Mouse (Mus musculus) neural tube, embryonic 11.5 days (tissue): ENCODE measurements at regions not wholly inside any gene's neighbourhood (a gene's known extent, or its start where the extent isn't known, plus 50 kb on each side); places are given as distances from the start of the nearest gene placed in this dataset.

Experiments used
- ATAC-seq: fragments of 200-750 bp; cut with Nextera tagmentation; 2 replicates; pipeline ENCODE4 v1.8.0; 2017; ENCODE audit warnings: moderate number of reproducible peaks, mild to moderate bottlenecking, moderate TSS enrichment, moderate library complexity; ENCODE audit not compliant: insufficient read depth, low FRiP score, low TSS enrichment
- DNase-seq: peaks from one replicate; pipeline ENCODE4 v3.0.0-alpha.2; 2015; ENCODE audit warnings: low spot score
- H3K27ac ChIP-seq: fragments of 300-500 bp; sonication (generic); 2 replicates; pipeline ENCODE4 v1.5.1; 2014; ENCODE audit warnings: low read depth, mild to moderate bottlenecking, low read length
- H3K27me3 ChIP-seq: fragments of 300-500 bp; sonication (generic); 2 replicates; pipeline ENCODE4 v1.6.1; 2014; ENCODE audit warnings: mild to moderate bottlenecking, low read length, mixed read lengths; ENCODE audit not compliant: control insufficient read depth, insufficient read depth
- H3K36me3 ChIP-seq: fragments of 300-500 bp; sonication (generic); 2 replicates; pipeline ENCODE4 v1.6.1; 2014; ENCODE audit warnings: mild to moderate bottlenecking, low read length, moderate library complexity, mixed read lengths; ENCODE audit not compliant: control insufficient read depth, insufficient read depth
- H3K4me1 ChIP-seq: fragments of 300-500 bp; sonication (generic); 2 replicates; pipeline ENCODE4 v1.6.1; 2014; ENCODE audit warnings: low read length, mixed read lengths; ENCODE audit not compliant: control insufficient read depth, insufficient read depth
- H3K4me2 ChIP-seq: fragments of 300-500 bp; sonication (generic); 2 replicates; pipeline ENCODE4 v1.6.1; 2014; ENCODE audit warnings: low read depth, mild to moderate bottlenecking, moderate library complexity
- H3K4me3 ChIP-seq: fragments of 300-500 bp; sonication (generic); 2 replicates; pipeline ENCODE4 v1.5.1; 2014; ENCODE audit warnings: low read depth, low read length
- H3K9ac ChIP-seq: fragments of 300-500 bp; sonication (generic); 2 replicates; pipeline ENCODE4 v1.6.1; 2014; ENCODE audit warnings: mild to moderate bottlenecking, low read length
- H3K9me3 ChIP-seq: fragments of 300-500 bp; sonication (generic); 2 replicates; pipeline ENCODE4 v1.6.1; 2016; ENCODE audit warnings: low read length; ENCODE audit not compliant: control insufficient read depth
- WGBS: fragments of 180-500 bp; shearing (Covaris S2); extraction: QIAGEN DNeasy Blood & Tissue Kit; methylation state at CpG from one replicate; pipeline ENCODE4 v1.1.7; 2014; 5-methylcytosine and 5-hydroxymethylcytosine counted together

DNA sequence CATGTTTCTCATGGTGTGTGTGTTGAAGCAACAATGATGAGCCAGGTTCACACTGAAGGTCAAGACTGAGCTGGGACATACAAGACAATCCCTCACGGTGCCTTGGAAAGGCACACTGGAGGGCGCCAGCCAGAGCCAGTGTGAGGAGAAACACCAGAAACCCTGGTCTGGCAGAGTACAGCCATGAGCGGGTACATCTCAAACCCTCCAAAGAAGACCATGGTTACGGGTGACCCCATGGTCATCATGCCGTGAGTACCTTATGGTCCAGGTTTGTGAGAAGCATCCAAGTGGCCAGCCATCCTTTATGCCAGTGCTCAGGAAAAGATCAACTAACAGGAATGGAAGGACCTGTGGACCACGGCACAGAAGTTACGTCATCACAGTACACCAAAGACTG lies 136.7 kb downstream of the Dll1 start:
- no peak overlapping the region for H3K9ac ChIP-seq
- no peak overlapping the region for H3K4me3 ChIP-seq
- DNase-seq (no peak), ATAC-seq (no peak)
- H3K9me3 ChIP-seq: no peaks in the 10 kb centered on the region
- no peak overlapping the region for H3K4me2 ChIP-seq
- 92% methylated on average over 7 of the region's 7 CpGs for WGBS
- H3K27ac ChIP-seq: no peak overlapping the region
- no peaks in the 10 kb centered on the region for H3K36me3 ChIP-seq
- no peaks in the 10 kb centered on the region for H3K27me3 ChIP-seq
- no peaks in the 10 kb centered on the region for H3K4me1 ChIP-seq

DNA sequence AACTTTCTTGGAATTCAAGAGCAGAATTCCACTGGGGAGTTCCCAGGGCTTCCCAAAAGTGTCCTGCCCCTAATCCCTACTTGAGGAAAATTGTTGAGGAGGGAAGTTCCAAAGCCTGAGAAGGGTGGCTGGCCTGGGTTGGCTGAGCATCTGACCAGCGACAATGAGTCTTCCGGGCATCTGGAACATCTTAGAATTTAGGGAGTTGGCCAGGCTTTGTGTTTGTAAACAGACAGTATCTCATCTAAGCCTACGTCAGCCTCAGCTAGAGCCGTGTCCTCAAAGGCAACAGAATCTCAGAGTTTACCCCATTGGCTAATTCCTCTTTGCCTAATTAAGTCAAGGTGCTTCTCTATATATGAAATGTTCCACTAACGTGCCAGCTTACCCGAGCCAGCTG lies 141.6 kb downstream of the Dll1 start:
- DNase-seq (no peak), ATAC-seq (no peak)
- no peak overlapping the region for H3K4me3 ChIP-seq
- 87% methylated on average over 6 of the region's 6 CpGs for WGBS
- H3K4me1 ChIP-seq: no peaks in the 10 kb centered on the region
- no peaks in the 10 kb centered on the region for H3K27me3 ChIP-seq
- no peaks in the 10 kb centered on the region for H3K36me3 ChIP-seq
- no peak overlapping the region for H3K27ac ChIP-seq
- no peaks in the 10 kb centered on the region for H3K9me3 ChIP-seq
- no peak overlapping the region for H3K9ac ChIP-seq
- H3K4me2 ChIP-seq: no peak overlapping the region

DNA sequence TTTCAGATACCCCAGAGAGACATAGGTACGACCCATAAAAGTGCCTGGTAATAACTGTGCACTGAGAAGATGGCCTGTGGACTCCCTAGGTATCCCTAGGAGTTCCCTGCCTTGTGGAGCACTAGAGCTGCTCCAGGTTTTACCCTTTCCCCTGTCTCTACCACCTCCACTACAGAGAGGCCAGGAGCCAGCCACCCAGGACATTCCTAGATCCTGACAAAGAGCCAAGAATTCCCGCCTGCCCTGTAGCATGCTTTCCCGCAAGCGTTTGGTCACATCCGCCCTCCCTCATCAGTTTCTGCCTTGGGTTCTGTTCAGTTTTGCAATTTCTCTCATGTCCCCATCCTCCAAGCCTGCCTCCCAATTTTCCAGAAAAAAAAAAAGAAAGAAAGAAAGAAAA lies 145.5 kb downstream of the Dll1 start:
- Histone ChIP-seq H3K4me2 (no peak overlapping the region), H3K27me3 (no peaks in the 10 kb centered on the region), H3K4me1 (no peaks in the 10 kb centered on the region), H3K9ac (no peak overlapping the region), H3K4me3 (no peak overlapping the region), H3K36me3 (no peaks in the 10 kb centered on the region), H3K9me3 (no peaks in the 10 kb centered on the region), H3K27ac (no peak overlapping the region)
- 77% methylated on average over 5 of the region's 5 CpGs for WGBS
- no peak for ATAC-seq
- DNase-seq: no peak

DNA sequence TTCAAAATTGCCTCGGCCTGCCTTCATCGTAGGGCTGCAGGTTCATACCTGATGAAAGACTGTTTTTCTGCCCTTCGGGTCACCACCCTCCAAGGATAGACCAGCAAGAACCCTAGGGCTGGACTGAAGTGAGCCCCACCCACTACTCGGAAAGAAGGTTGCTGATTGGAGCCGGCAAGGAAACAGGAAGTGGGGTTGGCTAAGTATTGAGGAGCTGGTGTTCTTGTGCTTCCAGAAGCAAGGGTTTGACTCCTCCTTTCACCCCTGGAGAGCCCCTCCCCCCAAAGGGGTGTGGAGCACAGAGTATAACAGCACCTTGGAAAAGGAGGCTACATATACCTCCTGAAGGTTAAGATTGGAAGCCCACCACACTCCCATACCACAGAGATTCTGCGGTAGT lies 147.5 kb downstream of the Dll1 start:
- DNase-seq: no peak
- Histone ChIP-seq H3K27ac (no peak overlapping the region), H3K9ac (no peak overlapping the region), H3K4me1 (no peaks in the 10 kb centered on the region), H3K27me3 (no peaks in the 10 kb centered on the region), H3K36me3 (no peaks in the 10 kb centered on the region), H3K4me2 (no peak overlapping the region), H3K4me3 (no peak overlapping the region), H3K9me3 (no peaks in the 10 kb centered on the region)
- ATAC-seq: no peak
- WGBS: 70% methylated on average over 6 of the region's 6 CpGs

DNA sequence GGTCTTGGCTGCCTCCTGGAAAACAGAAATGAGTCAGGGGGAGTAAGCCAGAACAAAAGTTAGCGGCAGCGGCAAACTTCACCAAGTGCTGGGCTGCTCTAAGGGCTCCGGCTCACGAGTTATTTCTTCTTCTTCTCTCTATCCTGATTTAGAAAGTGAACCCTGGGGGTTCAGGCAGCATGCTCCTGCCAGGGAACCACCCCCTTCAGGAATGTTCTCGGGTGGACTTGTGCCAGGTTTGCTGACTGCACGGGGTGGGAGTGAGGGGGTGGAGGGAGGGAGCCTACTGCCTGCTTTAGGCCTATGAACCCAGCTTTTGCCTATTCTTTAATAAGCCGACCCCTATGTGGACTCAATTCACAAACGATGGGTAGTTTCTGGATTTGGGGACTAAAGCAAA lies 148.6 kb downstream of the Dll1 start:
- DNase-seq (no peak), ATAC-seq (no peak)
- Histone ChIP-seq H3K4me2 (no peak overlapping the region), H3K4me3 (no peak overlapping the region), H3K27ac (no peak overlapping the region), H3K9ac (no peak overlapping the region), H3K27me3 (no peaks in the 10 kb centered on the region), H3K36me3 (no peaks in the 10 kb centered on the region), H3K9me3 (no peaks in the 10 kb centered on the region), H3K4me1 (no peaks in the 10 kb centered on the region)
- 84% methylated on average over 8 of the region's 8 CpGs for WGBS

DNA sequence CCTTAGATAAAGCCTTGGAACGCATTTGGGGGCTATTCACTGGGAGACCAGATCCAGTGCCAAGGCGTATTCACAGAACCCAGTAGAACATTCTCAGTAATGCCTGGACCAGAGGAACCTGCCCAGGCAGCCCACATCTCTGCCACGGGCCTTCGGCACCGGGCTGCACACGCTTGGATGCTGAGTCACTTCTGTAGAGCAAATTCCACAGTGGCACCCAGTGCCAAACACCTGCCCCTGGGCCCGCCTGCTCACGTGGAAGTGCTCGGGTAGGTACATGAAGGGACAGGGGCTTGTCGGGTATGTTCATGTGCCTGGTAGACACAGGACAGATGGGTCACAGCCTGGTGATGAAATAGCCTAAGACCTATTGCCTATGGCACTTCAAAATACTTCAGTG lies 152.8 kb downstream of the Dll1 start:
- no peak overlapping the region for H3K4me3 ChIP-seq
- no peak for DNase-seq
- no peaks in the 10 kb centered on the region for H3K36me3 ChIP-seq
- H3K4me1 ChIP-seq: no peaks in the 10 kb centered on the region
- no peaks in the 10 kb centered on the region for H3K9me3 ChIP-seq
- H3K27me3 ChIP-seq: no peaks in the 10 kb centered on the region
- no peak overlapping the region for H3K4me2 ChIP-seq
- H3K9ac ChIP-seq: no peak overlapping the region
- no peak overlapping the region for H3K27ac ChIP-seq
- no peak for ATAC-seq
- 96% methylated on average over 10 of the region's 10 CpGs for WGBS

DNA sequence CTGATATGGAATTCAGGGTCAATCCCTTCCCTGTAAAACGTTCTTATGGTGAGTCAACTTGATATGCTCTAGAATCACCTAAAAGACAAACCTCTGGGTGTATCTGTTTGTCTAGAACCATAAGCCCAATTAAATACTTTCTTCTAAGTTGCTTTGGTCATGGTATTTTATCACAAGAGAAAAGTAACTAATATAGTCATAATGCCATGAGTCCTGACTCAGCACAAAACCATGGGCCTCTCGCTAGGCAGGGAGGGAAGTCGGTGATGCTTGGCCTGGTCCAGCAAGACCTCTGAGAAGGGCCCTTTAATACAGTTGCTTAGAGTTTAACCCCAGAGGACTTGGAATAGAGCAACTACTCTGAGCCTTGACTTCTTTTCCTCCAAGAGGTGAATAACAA lies 153.7 kb downstream of the Dll1 start:
- no peak for DNase-seq

DNA sequence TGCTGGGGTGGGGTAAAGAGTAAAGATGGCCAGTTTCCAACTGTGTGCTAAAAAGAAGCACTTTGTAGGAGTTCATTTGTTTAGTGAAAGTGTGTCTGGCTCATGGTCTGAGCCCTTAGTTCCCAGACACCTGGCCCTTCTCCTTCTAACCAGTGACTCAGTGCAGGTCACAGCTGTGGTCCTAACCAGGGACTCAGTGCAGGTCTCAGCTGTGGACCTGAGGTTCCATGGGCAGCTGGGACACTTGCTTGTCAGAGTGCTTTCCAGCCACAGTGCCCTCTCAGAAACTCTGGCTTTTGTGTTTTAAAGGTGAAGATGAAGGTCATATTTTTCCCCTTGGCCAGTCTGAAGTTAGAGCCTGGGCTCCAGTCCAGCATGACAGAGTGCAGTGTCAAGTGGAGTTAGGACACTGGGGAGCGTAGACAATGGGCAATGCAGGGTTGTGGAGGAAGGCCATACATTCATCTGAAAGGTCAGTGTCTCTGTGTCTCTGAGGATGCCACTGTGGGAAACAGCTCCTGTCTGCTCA lies 162.5 kb downstream of the Dll1 start:
- no peaks in the 10 kb centered on the region for H3K36me3 ChIP-seq
- H3K4me1 ChIP-seq: no peaks in the 10 kb centered on the region
- H3K4me2 ChIP-seq: no peak overlapping the region
- no peak overlapping the region for H3K27ac ChIP-seq
- 92% methylated on average over 1 of the region's 1 CpGs for WGBS
- no peaks in the 10 kb centered on the region for H3K27me3 ChIP-seq
- no peak for ATAC-seq
- no peak overlapping the region for H3K9ac ChIP-seq
- no peak overlapping the region for H3K4me3 ChIP-seq
- H3K9me3 ChIP-seq: no peaks in the 10 kb centered on the region
- no peak for DNase-seq

More for the DNA sequence above, 153.7 kb downstream of the Dll1 start:
- 87% methylated on average over 3 of the region's 3 CpGs for WGBS
- no peak overlapping the region for H3K9ac ChIP-seq
- no peak overlapping the region for H3K4me2 ChIP-seq
- no peaks in the 10 kb centered on the region for H3K9me3 ChIP-seq
- H3K4me3 ChIP-seq: no peak overlapping the region
- no peak for ATAC-seq
- no peaks in the 10 kb centered on the region for H3K27me3 ChIP-seq
- no peak overlapping the region for H3K27ac ChIP-seq
- no peaks in the 10 kb centered on the region for H3K36me3 ChIP-seq
- H3K4me1 ChIP-seq: no peaks in the 10 kb centered on the region

DNA sequence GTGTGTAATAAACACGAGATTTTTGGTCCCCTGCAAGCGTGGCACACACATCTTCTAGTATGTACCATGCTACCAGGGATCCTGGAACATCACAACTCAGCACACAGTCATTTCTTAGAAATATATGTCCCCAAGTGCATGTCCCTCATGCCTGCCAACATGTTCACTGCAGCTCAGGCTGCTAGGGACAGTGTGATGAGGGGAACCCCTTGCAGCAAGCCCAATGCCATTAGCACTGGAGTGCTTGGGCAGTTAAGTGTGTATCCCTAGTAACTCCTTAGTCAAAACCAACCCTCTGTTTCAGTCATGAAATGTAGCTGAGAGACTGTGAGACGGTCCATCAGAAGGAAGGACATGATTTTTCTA lies 167.5 kb upstream of the Gm3448 start:
- peak overlapping the region; percentile 56 for H3K4me2 ChIP-seq
- ATAC-seq (no peak), DNase-seq (no peak)
- H3K27me3 ChIP-seq: no peaks in the 10 kb centered on the region
- WGBS: 35% methylated on average over 3 of the region's 3 CpGs
- peak overlapping the region; percentile 60; the same call in 1 of the 2 replicates for H3K27ac ChIP-seq
- H3K4me3 ChIP-seq: no peak overlapping the region; the same call in 1 of the 2 replicates
- H3K9me3 ChIP-seq: no peaks in the 10 kb centered on the region
- no peaks in the 10 kb centered on the region for H3K36me3 ChIP-seq
- H3K9ac ChIP-seq: peak overlapping the region; percentile 53; the same call in 1 of the 2 replicates
- H3K4me1 ChIP-seq: peaks cover 13% of the 10 kb centered on the region
